Mouse (Mus musculus) cerebellum, postnatal 10 days (tissue): ENCODE measurements at regions not wholly inside any gene's neighbourhood (a gene's known extent, or its start where the extent isn't known, plus 50 kb on each side); places are given as distances from the start of the nearest gene placed in this dataset.

Source experiments
- DNase-seq, 2 experiments: peaks; one replicate each; pipeline ENCODE4 v3.0.0; 2021; ENCODE audit warnings: mixed read lengths in 2 of 2

GRCm38 (mm10) chr4:61909409-61909808 is 74.4 kb upstream of the Mup5 start:
- peak; percentile 33 to 40 for DNase-seq

GRCm38 (mm10) chr4:61902136-61902535 is 67.1 kb upstream of the Mup5 start:
- DNase-seq: peak; percentile 2 to 10

- no peak for DNase-seq
Observed at GRCm38 (mm10) chr4:61898184-61898583, 63.2 kb upstream of the Mup5 start.

- DNase-seq: no peak
Observed at GRCm38 (mm10) chr4:61897176-61897575, 62.1 kb upstream of the Mup5 start.
